Mouse (Mus musculus) heart, embryonic 14.5 days (tissue): ENCODE data around the gene Wfdc15b. TPM values are rescaled to one million over a fixed set of nuclear protein-coding genes. Genes with fewer than 3 reads are reported as not detected.
"Not testable (repeated sequence)": the region's sequence is repeated elsewhere in the genome, so short reads cannot be mapped to it uniquely, and the experiment has no call there.

Experiments used
- ATAC-seq: fragments of 200-750 bp; cut with Nextera tagmentation; 2 replicates; pipeline ENCODE4 v1.8.0; 2017; ENCODE audit warnings: low read depth, moderate TSS enrichment; ENCODE audit not compliant: insufficient number of reproducible peaks, insufficient read depth, low FRiP score
- H3K27ac ChIP-seq, 2 experiments: fragments of 200-500 bp in 1 of 2; fragments of 300-500 bp in 1 of 2; sonication (generic) in 1 of 2; replicated peaks in 1 of 2; 2 replicates each; pipeline ENCODE4 v1.5.1; 2012 to 2014; ENCODE audit warnings: low read depth in 2 of 2, low read length in 2 of 2, control low read depth in 1 of 2, mild to moderate bottlenecking in 1 of 2, mixed read lengths in 1 of 2; ENCODE audit not compliant: control insufficient read depth in 1 of 2, insufficient read depth in 1 of 2
- H3K27me3 ChIP-seq: fragments of 300-500 bp; sonication (generic); 2 replicates; pipeline ENCODE4 v1.6.1; 2014; ENCODE audit warnings: mild to moderate bottlenecking, low read length, control low read depth; ENCODE audit not compliant: control insufficient read depth, insufficient read depth
- H3K36me3 ChIP-seq: fragments of 300-500 bp; sonication (generic); 2 replicates; pipeline ENCODE4 v1.6.1; 2014; ENCODE audit warnings: mild to moderate bottlenecking, control low read depth, low read length, mixed read lengths; ENCODE audit not compliant: control insufficient read depth, insufficient read depth
- H3K4me1 ChIP-seq, 2 experiments: fragments of 200-500 bp in 1 of 2; fragments of 300-500 bp in 1 of 2; sonication (generic) in 1 of 2; 2 replicates each; pipeline ENCODE4 v1.6.1; 2012 to 2014; ENCODE audit warnings: low read length in 2 of 2, control low read depth in 1 of 2, mixed read lengths in 1 of 2; ENCODE audit not compliant: control insufficient read depth in 2 of 2, insufficient read depth in 2 of 2
- H3K4me2 ChIP-seq: fragments of 300-500 bp; sonication (generic); 2 replicates; pipeline ENCODE4 v1.6.1; 2014; ENCODE audit warnings: mild to moderate bottlenecking, low read length
- H3K4me3 ChIP-seq, 2 experiments: fragments of 200-500 bp in 1 of 2; fragments of 300-500 bp in 1 of 2; sonication (generic) in 1 of 2; 2 replicates each; pipeline ENCODE4 v1.5.1; 2012 to 2014; ENCODE audit warnings: low read length in 2 of 2, mild to moderate bottlenecking in 2 of 2, control low read depth in 1 of 2, low read depth in 1 of 2, moderate library complexity in 1 of 2; ENCODE audit not compliant: control insufficient read depth in 1 of 2, insufficient read depth in 1 of 2
- H3K9ac ChIP-seq: fragments of 300-500 bp; sonication (generic); 2 replicates; pipeline ENCODE4 v1.6.1; 2014; ENCODE audit warnings: mild to moderate bottlenecking, low read length
- H3K9me3 ChIP-seq: fragments of 300-500 bp; sonication (generic); 2 replicates; pipeline ENCODE4 v1.6.1; 2016; ENCODE audit warnings: low read length, control low read depth; ENCODE audit not compliant: control insufficient read depth
- WGBS: fragments of 180-500 bp; shearing (Covaris S2); extraction: QIAGEN DNeasy Blood & Tissue Kit; methylation state at CpG from one replicate; pipeline ENCODE4 v1.1.7; 2014; 5-methylcytosine and 5-hydroxymethylcytosine counted together
- polyA plus RNA-seq: library from polyadenylated mRNA; unstranded; fragments of >200 nt; fragmentation: Nextera tagmentation; extraction: Ambion mirVana; gene quantifications from 2 replicates; pipeline ENCODE4 v1.2.1, GENCODE M21; 2014

The Wfdc15b gene
- polyA plus RNA-seq, 1 experiment from 2014 or later, result not detected

DNA sequence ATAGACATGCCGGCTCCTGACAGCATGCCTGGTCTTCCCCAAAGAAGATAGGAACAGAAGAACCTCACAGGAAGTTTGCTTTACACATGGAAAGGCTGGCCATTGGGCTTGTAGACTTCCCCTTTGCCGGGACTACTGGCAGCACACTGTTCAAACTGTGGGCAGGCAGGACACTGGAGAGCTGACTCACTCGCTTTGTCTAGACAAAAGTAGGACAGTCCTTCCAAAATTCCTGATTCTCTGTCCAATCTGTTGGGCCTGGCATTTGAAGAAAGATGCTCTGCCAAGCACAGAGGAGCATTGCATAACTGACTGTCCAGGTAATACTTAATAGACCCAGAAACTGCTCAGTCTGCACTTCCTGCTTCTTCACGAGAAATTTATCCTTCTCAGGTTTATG is 14.8 kb downstream of the Wfdc15b start:
- Histone ChIP-seq H3K4me2 (no peak overlapping the region), H3K4me3 (no peak overlapping the region), H3K4me1 (no peaks in the 10 kb centered on the region), H3K27ac (no peak overlapping the region), H3K9ac (no peak overlapping the region), H3K36me3 (no peaks in the 10 kb centered on the region), H3K27me3 (no peaks in the 10 kb centered on the region), H3K9me3 (no peaks in the 10 kb centered on the region)
- no peak for ATAC-seq
- 58% methylated on average over 4 of the region's 4 CpGs for WGBS

DNA sequence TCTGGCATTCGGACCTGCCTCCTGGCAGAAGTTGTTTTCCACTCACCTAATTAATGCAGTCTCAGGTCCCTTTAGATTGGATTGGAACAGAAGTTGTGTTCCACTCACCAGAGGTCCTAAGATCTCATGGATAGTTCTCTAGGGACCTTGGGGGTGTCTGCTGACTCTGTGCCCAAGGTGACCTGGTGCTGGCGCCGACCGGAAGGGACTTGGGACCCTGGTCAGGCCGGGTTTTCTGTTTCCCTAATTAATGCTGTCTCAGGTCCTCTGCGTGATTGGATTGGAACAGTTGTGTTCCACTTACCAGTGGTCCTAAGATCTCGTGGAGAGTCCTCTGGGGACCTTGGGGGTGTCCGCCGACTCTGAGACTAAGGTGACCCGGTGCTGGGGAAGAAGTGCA is 15.4 kb downstream of the Wfdc15b start:
- WGBS, result 86% methylated on average over 10 of the region's 10 CpGs
- H3K9me3 ChIP-seq, H3K36me3 ChIP-seq, ATAC-seq, H3K27me3 ChIP-seq, H3K4me2 ChIP-seq, H3K4me3 ChIP-seq, H3K4me1 ChIP-seq, H3K27ac ChIP-seq, H3K9ac ChIP-seq: not testable (repeated sequence)

DNA sequence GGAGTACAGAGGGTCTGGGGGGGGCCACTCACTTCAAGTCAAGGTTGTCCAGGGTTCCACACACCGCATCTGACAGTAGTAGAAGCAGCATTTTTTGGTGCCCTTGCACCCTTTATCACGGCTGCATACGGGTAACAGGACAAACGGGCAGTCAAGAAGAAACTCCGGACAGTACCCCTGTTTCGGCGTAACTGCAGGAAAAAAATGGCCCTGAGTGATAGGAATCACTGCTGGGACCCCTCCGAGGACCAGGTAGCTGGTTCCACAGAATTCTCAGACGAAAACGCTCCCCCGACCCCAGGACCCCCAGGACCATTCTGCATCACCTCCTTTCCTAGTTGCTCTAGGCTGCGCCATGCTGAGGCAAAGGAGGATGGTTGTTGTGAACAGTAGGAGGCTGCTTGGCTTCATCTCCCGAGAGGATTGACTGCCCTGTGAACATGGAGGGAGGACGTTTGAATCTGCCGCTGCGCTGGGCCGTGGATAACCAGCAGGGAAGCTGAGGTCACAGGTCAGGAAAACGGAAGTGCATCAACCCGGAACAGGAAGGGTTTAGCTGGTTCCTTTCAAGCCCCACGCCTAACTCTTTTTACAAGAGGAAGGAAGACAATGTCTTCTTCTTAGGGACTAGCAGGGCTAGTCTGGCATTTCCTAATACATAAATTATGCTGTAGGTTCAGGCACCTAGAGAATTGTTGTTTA is 21.7 kb downstream of the Wfdc15b start, which contains the start of gene Wfdc15a:
Wfdc15a (minus strand) TSS at position 505 of the 702 bp plus-strand sequence.
- Histone ChIP-seq H3K36me3 (no peaks in the 10 kb centered on the region), H3K4me3 (no peak within 1 kb of the TSS), H3K4me1 (no peaks in the 10 kb centered on the region), H3K9me3 (no peaks in the 10 kb centered on the region), H3K27ac (no peak within 1 kb of the TSS), H3K4me2 (no peak within 1 kb of the TSS), H3K9ac (no peak within 1 kb of the TSS), H3K27me3 (no peaks in the 10 kb centered on the region)
- ATAC-seq, result no peak
- WGBS, result 75% methylated on average over 20 of the region's 20 CpGs

DNA sequence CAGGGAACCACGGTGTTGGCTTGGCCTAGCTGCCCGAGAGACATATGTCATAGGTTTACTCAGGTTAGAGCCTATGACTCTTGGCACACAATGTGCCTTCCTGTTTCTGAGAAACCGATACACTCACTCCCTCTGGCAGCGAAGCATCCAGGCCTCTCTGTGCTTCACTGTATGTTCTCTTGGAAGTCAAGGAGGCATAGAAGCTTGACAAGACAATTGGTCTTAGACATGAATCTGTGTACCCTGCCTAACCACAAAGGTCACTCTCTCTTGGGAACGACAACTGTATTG is 24.8 kb downstream of the Wfdc15b start:
- Histone ChIP-seq H3K27me3 (no peaks in the 10 kb centered on the region), H3K4me2 (no peak overlapping the region), H3K9ac (no peak overlapping the region), H3K4me1 (no peaks in the 10 kb centered on the region), H3K27ac (no peak overlapping the region), H3K36me3 (no peaks in the 10 kb centered on the region), H3K4me3 (no peak overlapping the region), H3K9me3 (no peaks in the 10 kb centered on the region)
- ATAC-seq, result no peak
- 86% methylated on average over 5 of the region's 5 CpGs for WGBS

DNA sequence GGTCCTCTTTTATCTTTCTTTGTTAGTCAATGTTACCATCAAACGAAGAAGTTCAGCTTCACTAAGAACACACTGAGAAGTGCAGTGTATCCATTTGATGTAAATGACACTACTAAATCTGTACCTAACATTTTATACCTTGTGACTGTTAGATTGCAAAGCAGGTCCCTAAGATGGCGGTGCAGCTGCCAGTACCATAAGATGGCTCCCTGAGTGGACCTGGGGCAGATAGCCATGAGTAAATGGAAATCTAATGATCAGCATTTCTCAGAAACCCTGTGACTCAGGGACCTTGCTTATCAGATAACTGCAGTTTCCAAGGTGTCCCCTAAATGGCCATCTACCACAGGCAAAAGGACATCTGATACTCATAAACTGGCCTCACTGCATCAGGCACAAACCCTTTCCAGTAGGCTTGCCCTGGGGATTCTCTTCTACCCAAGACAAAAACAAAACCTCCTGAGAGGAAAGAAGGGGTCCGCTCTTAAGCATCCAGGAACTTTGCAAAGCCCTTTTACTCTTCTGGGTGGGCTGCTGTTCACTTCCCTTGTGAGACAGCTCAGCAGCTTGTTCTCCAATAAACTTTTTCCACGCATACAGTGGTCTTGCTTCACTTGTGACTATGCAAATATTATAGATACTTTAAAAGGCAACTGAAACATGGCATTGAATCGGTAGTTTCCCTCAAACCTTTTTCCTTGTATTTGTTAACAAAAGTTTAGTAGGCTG is 25.3 kb downstream of the Wfdc15b start:
- Histone ChIP-seq H3K36me3 (no peaks in the 10 kb centered on the region), H3K27me3 (no peaks in the 10 kb centered on the region), H3K27ac (no peak overlapping the region), H3K4me3 (no peak overlapping the region), H3K4me1 (no peaks in the 10 kb centered on the region), H3K4me2 (no peak overlapping the region), H3K9me3 (no peaks in the 10 kb centered on the region), H3K9ac (no peak overlapping the region)
- ATAC-seq, result no peak
- WGBS, result 84% methylated on average over 5 of the region's 5 CpGs

DNA sequence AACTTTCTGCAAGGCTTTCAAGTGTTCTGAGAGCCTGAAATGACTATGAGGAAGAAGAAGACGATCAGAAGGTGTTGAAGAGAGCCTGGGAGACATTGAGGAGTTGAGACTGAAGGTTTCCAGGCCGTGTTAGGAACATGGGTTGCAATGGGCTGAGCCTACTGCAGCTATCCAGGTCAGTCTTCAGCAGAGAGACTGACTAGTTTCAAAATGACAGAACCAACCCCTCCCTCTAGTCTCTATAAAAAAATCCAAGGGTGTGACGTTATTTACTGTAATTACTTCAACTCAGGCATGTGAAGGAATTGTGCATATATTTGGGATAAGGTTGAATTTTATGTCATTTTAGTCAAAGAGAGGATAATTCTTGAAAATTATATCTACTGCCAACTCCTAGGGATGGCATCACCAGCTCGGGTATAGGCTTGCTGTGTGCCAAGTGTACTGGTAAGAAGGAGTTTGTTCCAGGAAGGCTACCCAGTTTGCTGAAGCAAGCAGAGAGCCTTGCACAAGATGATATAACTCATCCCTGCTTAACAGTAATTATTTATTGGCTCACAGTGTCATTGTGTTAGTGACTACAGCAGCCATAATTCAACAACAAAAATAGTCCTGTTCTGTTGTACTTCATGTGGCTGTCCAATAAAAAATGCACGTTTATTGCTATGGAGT is 26.4 kb downstream of the Wfdc15b start:
- Histone ChIP-seq H3K9me3 (no peaks in the 10 kb centered on the region), H3K36me3 (no peaks in the 10 kb centered on the region), H3K27ac (no peak overlapping the region), H3K4me3 (no peak overlapping the region), H3K9ac (no peak overlapping the region), H3K4me2 (no peak overlapping the region), H3K27me3 (no peaks in the 10 kb centered on the region), H3K4me1 (no peaks in the 10 kb centered on the region)
- no peak for ATAC-seq
- 64% methylated on average over 5 of the region's 5 CpGs for WGBS

DNA sequence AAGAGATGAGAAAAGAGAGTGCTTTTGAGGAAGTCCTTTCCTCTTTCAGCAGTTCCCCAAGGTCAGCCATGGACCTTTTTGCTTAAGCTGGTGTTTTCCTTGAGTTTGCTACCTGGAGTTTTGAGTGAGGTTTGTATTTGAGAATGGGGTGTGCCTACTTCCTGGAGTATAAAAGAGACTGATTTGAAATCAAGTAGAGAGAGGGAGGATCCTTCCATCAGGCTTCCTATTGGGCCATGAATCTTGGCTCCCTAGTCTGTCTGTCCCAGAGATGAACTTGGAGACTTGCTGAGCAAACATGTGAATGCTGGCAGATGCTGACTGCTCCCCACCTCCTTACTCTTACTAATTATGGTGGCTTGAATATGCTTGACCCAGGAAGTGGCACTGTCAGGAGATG is 29.2 kb downstream of the Wfdc15b start:
- Histone ChIP-seq H3K36me3 (no peaks in the 10 kb centered on the region), H3K4me2 (no peak overlapping the region), H3K9me3 (peaks cover 2% of the 10 kb centered on the region; the same call in 1 of the 2 replicates), H3K4me1 (no peaks in the 10 kb centered on the region), H3K27ac (no peak overlapping the region), H3K4me3 (no peak overlapping the region), H3K9ac (no peak overlapping the region), H3K27me3 (no peaks in the 10 kb centered on the region)
- ATAC-seq, result no peak
